Mouse (Mus musculus) kidney, adult 2 months (tissue): ENCODE measurements at regions not wholly inside any gene's neighbourhood (a gene's known extent, or its start where the extent isn't known, plus 50 kb on each side); places are given as distances from the start of the nearest gene placed in this dataset.

ENCODE experiments used
- CTCF ChIP-seq: fragments of 200-500 bp; conservative IDR thresholded peaks from 2 replicates; pipeline ENCODE4 v1.5.1; 2011; ENCODE audit warnings: low read depth, mild to moderate bottlenecking, control low read depth, low read length, moderate library complexity, mixed read lengths; ENCODE audit not compliant: insufficient read depth, insufficient read length
- POLR2A ChIP-seq: fragments of 200-500 bp; IDR thresholded peaks from one replicate; pipeline ENCODE4 v1.6.1; 2011; ENCODE audit warnings: low read depth, low read length, control low read depth

DNA sequence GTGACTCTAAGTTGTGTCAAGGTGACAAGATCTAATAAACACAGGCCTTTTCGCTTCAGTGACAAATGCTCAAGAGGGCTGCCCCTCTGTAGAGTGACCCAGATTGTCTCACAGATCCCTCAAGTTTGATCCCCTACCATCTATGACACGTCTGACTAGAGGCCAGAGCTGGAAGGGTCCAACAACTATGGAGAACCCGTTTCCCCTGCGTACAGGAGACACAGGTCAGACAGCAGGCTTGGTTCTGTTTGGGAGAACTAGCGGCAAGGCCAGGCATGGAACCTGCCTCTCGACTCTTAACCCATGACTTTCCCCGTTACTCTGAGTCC is 68.1 kb downstream of the Gm11983 start:
- no peak for TF ChIP-seq CTCF
- TF ChIP-seq POLR2A: no peak
